Mouse (Mus musculus): ENCODE measurements around the gene Gm17662. TPM values are rescaled to one million over a fixed set of nuclear protein-coding genes. Genes with fewer than 3 reads are reported as not detected.

Gm17662 gene
- total and polyA plus RNA-seq, 3 experiments, result not detected

DNA sequence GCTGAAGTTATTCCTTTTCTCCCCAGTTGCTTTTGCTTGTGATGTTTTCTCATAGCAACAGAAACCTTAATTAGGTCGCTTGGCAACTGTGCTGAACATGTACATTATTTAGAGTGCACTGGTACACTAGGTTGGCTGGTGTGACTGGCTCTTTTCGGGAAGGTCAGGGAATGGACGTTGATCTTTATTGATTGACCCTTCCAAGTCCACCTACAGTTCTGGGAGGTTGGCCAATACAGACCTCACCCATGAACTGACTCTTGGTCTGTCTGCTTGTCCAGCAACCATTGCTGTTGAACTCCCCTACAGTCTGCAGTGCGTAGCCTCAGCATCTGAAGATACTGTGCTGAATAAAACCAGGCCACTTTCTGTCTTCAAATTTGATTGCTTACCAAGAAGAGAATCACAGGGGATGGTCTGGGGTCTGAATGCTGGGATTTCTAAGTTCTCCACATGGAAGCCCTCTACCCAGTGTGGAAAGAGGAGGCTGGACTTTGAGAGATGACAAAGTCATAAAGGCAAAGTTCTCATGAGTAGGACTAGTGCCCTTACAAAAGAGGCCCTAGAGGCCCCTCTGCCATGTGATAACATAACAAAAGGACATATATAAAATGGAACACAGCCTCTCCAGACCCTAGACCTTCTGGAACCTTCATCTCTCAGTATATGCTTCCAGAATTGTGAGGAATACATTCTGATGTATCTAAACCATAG, 40.5 kb upstream of the Gm17662 start:
- no peak overlapping the region for H3K4me3 ChIP-seq (replicated peaks in 1 of 3; ENCODE audit: low read depth in 2 of 3, low read length in 2 of 3, poor library complexity in 1 of 3)
- no peaks in the 10 kb centered on the region for H3K79me2 ChIP-seq (replicated peaks; ENCODE audit: control insufficient read depth, extremely low read depth, insufficient read depth, poor library complexity, severe bottlenecking)
- H3K9ac ChIP-seq (ENCODE audit: insufficient read depth, low read depth), result no peak overlapping the region
- dilution Hi-C loops (cut with MboI; ENCODE audit: extremely low pct_ligation_motif_present, extremely low pct_unique_long_range_greater_than_20kb, low sequenced_read_pairs) (no loop called here), in situ Hi-C loops (cut with MboI; ENCODE audit: low pct_ligation_motif_present, low pct_unique_long_range_greater_than_20kb, low sequenced_read_pairs) (no loop called here)
- no peak for DNase-seq (ENCODE audit: extremely low read depth)
- no peak overlapping the region for H3K4me2 ChIP-seq (ENCODE audit: insufficient read depth, low read depth, poor library complexity, severe bottlenecking)
- H3K27ac ChIP-seq (ENCODE audit: insufficient read depth, low read depth), result no peak overlapping the region
- TF ChIP-seq JUND (conservative IDR thresholded peaks at IDR 0.05; ENCODE audit: low read depth, low read length) (no peak), E2F4 (IDR thresholded peaks at IDR 0.05; ENCODE audit: insufficient replicate concordance, low read depth, low read length) (no peak), USF2 (conservative IDR thresholded peaks at IDR 0.05; ENCODE audit: low read depth, low read length) (no peak), TBP (conservative IDR thresholded peaks at IDR 0.05; ENCODE audit: low read depth, low read length) (no peak), SMC3 (IDR thresholded peaks at IDR 0.05; ENCODE audit: low read depth, low read length) (no peak), MXI1 (IDR thresholded peaks at IDR 0.05; ENCODE audit: low read depth, low read length) (no peak), PAX5 (IDR thresholded peaks at IDR 0.05; ENCODE audit: low read length) (no peak), CTCF (conservative IDR thresholded peaks at IDR 0.05 in 1 of 2, IDR thresholded peaks at IDR 0.05 in 1 of 2; ENCODE audit: low read depth in 2 of 2, low read length in 2 of 2) (no peak), UBTF (IDR thresholded peaks at IDR 0.05; ENCODE audit: low read depth, low read length) (no peak), ETS1 (conservative IDR thresholded peaks at IDR 0.05; ENCODE audit: low read depth, low read length) (no peak)
- peaks cover 0 to 6% of the 10 kb centered on the region in 2 experiments; a peak in 2 of 4 replicates for H3K4me1 ChIP-seq (ENCODE audit: control insufficient read depth in 1 of 2, insufficient read depth in 2 of 2)
- H3K27me3 ChIP-seq (replicated peaks), result no peaks in the 10 kb centered on the region
- H3K9me3 ChIP-seq (replicated peaks; ENCODE audit: low read length), result peaks cover 54% of the 10 kb centered on the region
- no peaks in the 10 kb centered on the region for H3K36me3 ChIP-seq (replicated peaks in 1 of 2; ENCODE audit: control insufficient read depth in 1 of 2, insufficient read depth in 1 of 2, low read length in 1 of 2)

DNA sequence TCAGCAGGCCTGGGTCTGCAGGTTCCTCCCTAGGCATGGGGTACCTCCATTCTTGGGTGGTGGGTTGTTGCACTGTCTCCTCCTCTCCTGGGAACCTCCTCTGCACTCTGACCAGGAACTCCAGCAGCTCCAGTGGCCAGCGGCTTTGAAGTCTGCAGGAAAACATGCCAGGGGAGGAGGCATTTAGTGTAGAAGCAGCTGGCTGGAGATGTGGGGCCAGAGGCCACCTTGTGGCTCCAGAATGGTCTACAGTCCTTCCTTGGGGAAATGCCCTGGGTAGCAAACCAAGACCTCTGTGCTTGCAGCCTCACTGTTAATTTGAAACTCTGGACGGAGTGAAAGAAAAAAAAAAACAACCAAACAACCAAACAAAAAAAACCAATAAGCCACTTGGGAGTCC, 39.6 kb upstream of the Gm17662 start:
- in situ Hi-C loops (cut with MboI; ENCODE audit: low pct_ligation_motif_present, low pct_unique_long_range_greater_than_20kb, low sequenced_read_pairs) (no loop called here), dilution Hi-C loops (cut with MboI; ENCODE audit: extremely low pct_ligation_motif_present, extremely low pct_unique_long_range_greater_than_20kb, low sequenced_read_pairs) (no loop called here)
- no peak for TF ChIP-seq NELFE (IDR thresholded peaks at IDR 0.05; ENCODE audit: low read depth, low read length)
- TF ChIP-seq ZC3H11A (IDR thresholded peaks at IDR 0.05; ENCODE audit: low read depth, low read length), result no peak
- no peaks in the 10 kb centered on the region for H3K27me3 ChIP-seq (replicated peaks)
- peaks cover 0 to 13% of the 10 kb centered on the region in 2 experiments; a peak in 2 of 4 replicates for H3K4me1 ChIP-seq (ENCODE audit: control insufficient read depth in 1 of 2, insufficient read depth in 2 of 2)
- no peak overlapping the region for H3K4me2 ChIP-seq (ENCODE audit: insufficient read depth, low read depth, poor library complexity, severe bottlenecking)
- H3K79me2 ChIP-seq (replicated peaks; ENCODE audit: control insufficient read depth, extremely low read depth, insufficient read depth, poor library complexity, severe bottlenecking), result no peaks in the 10 kb centered on the region
- H3K4me3 ChIP-seq (replicated peaks in 1 of 3; ENCODE audit: low read depth in 2 of 3, low read length in 2 of 3, poor library complexity in 1 of 3), result no peak overlapping the region
- no peaks in the 10 kb centered on the region for H3K36me3 ChIP-seq (replicated peaks in 1 of 2; ENCODE audit: control insufficient read depth in 1 of 2, insufficient read depth in 1 of 2, low read length in 1 of 2)
- peaks cover 58% of the 10 kb centered on the region for H3K9me3 ChIP-seq (replicated peaks; ENCODE audit: low read length)
- no peak for DNase-seq (ENCODE audit: extremely low read depth)
- H3K9ac ChIP-seq (ENCODE audit: insufficient read depth, low read depth), result no peak overlapping the region
- no peak overlapping the region for H3K27ac ChIP-seq (ENCODE audit: insufficient read depth, low read depth)

DNA sequence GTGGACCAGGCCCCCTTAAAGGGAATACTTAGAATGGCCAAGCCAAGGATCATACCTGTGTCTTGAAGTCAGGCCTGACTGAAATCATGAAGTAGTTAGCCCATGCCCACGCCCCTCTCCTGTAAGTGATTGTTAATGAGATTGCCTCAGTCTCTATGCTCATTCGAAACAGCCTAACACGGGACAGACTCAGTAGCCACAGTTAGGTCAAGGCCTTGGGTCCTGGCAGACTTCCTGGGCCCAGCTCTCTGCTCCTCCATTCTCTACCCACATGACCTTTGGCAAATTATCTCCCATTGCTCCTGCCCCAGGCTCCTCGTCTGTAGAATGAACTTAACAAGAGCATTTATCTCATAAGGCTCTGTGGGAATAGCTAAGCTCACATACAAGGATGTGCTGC, 38.1 kb upstream of the Gm17662 start:
- dilution Hi-C loops (cut with MboI; ENCODE audit: extremely low pct_ligation_motif_present, extremely low pct_unique_long_range_greater_than_20kb, low sequenced_read_pairs) (no loop called here), in situ Hi-C loops (cut with MboI; ENCODE audit: low pct_ligation_motif_present, low pct_unique_long_range_greater_than_20kb, low sequenced_read_pairs) (no loop called here)
- H3K36me3 ChIP-seq (replicated peaks in 1 of 2; ENCODE audit: control insufficient read depth in 1 of 2, insufficient read depth in 1 of 2, low read length in 1 of 2), result no peaks in the 10 kb centered on the region
- H3K9ac ChIP-seq (ENCODE audit: insufficient read depth, low read depth), result no peak overlapping the region
- no peak for DNase-seq (ENCODE audit: extremely low read depth)
- no peaks in the 10 kb centered on the region for H3K27me3 ChIP-seq (replicated peaks)
- H3K79me2 ChIP-seq (replicated peaks; ENCODE audit: control insufficient read depth, extremely low read depth, insufficient read depth, poor library complexity, severe bottlenecking), result no peaks in the 10 kb centered on the region
- no peak overlapping the region for H3K27ac ChIP-seq (ENCODE audit: insufficient read depth, low read depth)
- H3K9me3 ChIP-seq (replicated peaks; ENCODE audit: low read length), result peaks cover 55% of the 10 kb centered on the region
- H3K4me3 ChIP-seq (replicated peaks in 1 of 3; ENCODE audit: low read depth in 2 of 3, low read length in 2 of 3, poor library complexity in 1 of 3), result no peak overlapping the region
- H3K4me1 ChIP-seq (ENCODE audit: control insufficient read depth in 1 of 2, insufficient read depth in 2 of 2), result peaks cover 0 to 20% of the 10 kb centered on the region in 2 experiments; a peak in 2 of 4 replicates
- H3K4me2 ChIP-seq (ENCODE audit: insufficient read depth, low read depth, poor library complexity, severe bottlenecking), result no peak overlapping the region
- TF ChIP-seq RAD21 (IDR thresholded peaks at IDR 0.05; ENCODE audit: low read depth, low read length) (no peak), KAT2A (IDR thresholded peaks at IDR 0.05; ENCODE audit: insufficient replicate concordance, low read length) (no peak), ZNF384 (IDR thresholded peaks at IDR 0.05; ENCODE audit: low read depth, low read length) (no peak), MAX (IDR thresholded peaks at IDR 0.05; ENCODE audit: low read length) (no peak), MAFK (IDR thresholded peaks at IDR 0.05; ENCODE audit: insufficient replicate concordance, low read length) (no peak), IRF4 (IDR thresholded peaks at IDR 0.05; ENCODE audit: low read depth, low read length) (no peak), POLR2AphosphoS2 (IDR thresholded peaks at IDR 0.05; ENCODE audit: low read depth, low read length) (no peak), PAX5 (IDR thresholded peaks at IDR 0.05; ENCODE audit: low read length) (no peak), BHLHE40 (IDR thresholded peaks at IDR 0.05; ENCODE audit: low read depth, low read length) (no peak), ZC3H11A (IDR thresholded peaks at IDR 0.05; ENCODE audit: low read depth, low read length) (no peak), TCF12 (IDR thresholded peaks at IDR 0.05; ENCODE audit: low read depth, low read length) (no peak), JUN (IDR thresholded peaks at IDR 0.05; ENCODE audit: insufficient read depth, low read depth, low read length) (no peak), CHD1 (IDR thresholded peaks at IDR 0.05; ENCODE audit: low read depth, low read length) (no peak), MYC (IDR thresholded peaks at IDR 0.05; ENCODE audit: low read depth, low read length) (no peak), ZKSCAN1 (IDR thresholded peaks at IDR 0.05; ENCODE audit: borderline replicate concordance, low read depth, low read length) (no peak), GABPA (IDR thresholded peaks at IDR 0.05; ENCODE audit: insufficient replicate concordance, low read depth, low read length) (no peak), NELFE (IDR thresholded peaks at IDR 0.05; ENCODE audit: low read depth, low read length) (no peak)
